Mouse (Mus musculus) lung, embryonic 15.5 days (tissue): ENCODE measurements at regions not wholly inside any gene's neighbourhood (a gene's known extent, or its start where the extent isn't known, plus 50 kb on each side); places are given as distances from the start of the nearest gene placed in this dataset.
A peak's percentile ranks its signal among the peaks of the same experiment; 100 is the strongest.
"Not testable (repeated sequence)": the region's sequence is repeated elsewhere in the genome, so short reads cannot be mapped to it uniquely, and the experiment has no call there.

Experiments
- ATAC-seq: fragments of 200-750 bp; cut with Nextera tagmentation; 2 replicates; pipeline ENCODE4 v1.8.0; 2017; ENCODE audit warnings: moderate number of reproducible peaks, borderline replicate concordance; ENCODE audit not compliant: low FRiP score, low TSS enrichment; ENCODE audit errors: extremely low read depth
- H3K27ac ChIP-seq: fragments of 300-500 bp; sonication (generic); 2 replicates; pipeline ENCODE4 v1.5.1; 2015; ENCODE audit warnings: moderate library complexity, mild to moderate bottlenecking, inconsistent platforms
- H3K27me3 ChIP-seq: fragments of 300-500 bp; sonication (generic); 2 replicates; pipeline ENCODE4 v1.6.1; 2015; ENCODE audit warnings: inconsistent platforms
- H3K36me3 ChIP-seq: fragments of 300-500 bp; sonication (generic); 2 replicates; pipeline ENCODE4 v1.6.1; 2015; ENCODE audit warnings: inconsistent platforms
- H3K4me1 ChIP-seq: fragments of 300-500 bp; sonication (generic); 2 replicates; pipeline ENCODE4 v1.6.1; 2015; ENCODE audit warnings: inconsistent platforms
- H3K4me2 ChIP-seq: fragments of 300-500 bp; sonication (generic); 2 replicates; pipeline ENCODE4 v1.6.1; 2015; ENCODE audit warnings: inconsistent platforms, mild to moderate bottlenecking, moderate library complexity
- H3K4me3 ChIP-seq: fragments of 300-500 bp; sonication (generic); 2 replicates; pipeline ENCODE4 v1.5.1; 2015; ENCODE audit warnings: mild to moderate bottlenecking, inconsistent platforms
- H3K9ac ChIP-seq: fragments of 300-500 bp; sonication (generic); 2 replicates; pipeline ENCODE4 v1.6.1; 2015; ENCODE audit warnings: inconsistent platforms
- H3K9me3 ChIP-seq: fragments of 300-500 bp; sonication (generic); 2 replicates; pipeline ENCODE4 v1.6.1; 2016; ENCODE audit warnings: inconsistent platforms
- WGBS: fragments of 180-500 bp; shearing (Covaris S2); methylation state at CpG from one replicate; pipeline ENCODE4 v1.1.7; 2015; 5-methylcytosine and 5-hydroxymethylcytosine counted together

DNA sequence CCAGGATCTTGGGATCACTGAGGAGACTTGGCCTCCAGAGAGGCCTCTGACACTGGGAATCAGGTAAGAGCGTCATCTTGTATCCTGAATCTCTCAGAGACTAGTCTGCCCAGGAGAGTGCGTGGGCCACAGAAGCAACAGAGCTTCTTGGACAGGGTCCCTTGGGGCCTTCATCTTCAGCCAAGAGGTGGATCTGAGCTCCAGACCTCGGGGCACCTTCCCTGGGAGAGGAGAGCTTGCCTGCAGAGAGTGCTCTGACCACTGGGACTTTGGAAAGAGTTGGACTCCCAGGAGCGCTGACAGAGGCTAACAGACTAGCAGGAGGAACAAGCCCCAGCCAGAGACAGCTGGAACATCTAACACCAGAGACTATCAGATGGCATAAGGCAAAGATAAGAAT lies 73.9 kb upstream of the Gm15319 start:
- not testable (repeated sequence) for H3K27me3 ChIP-seq, H3K27ac ChIP-seq, H3K4me1 ChIP-seq, H3K4me2 ChIP-seq, H3K36me3 ChIP-seq, ATAC-seq, H3K9me3 ChIP-seq, H3K4me3 ChIP-seq, H3K9ac ChIP-seq
- WGBS = 66% methylated on average over 4 of the region's 4 CpGs

DNA sequence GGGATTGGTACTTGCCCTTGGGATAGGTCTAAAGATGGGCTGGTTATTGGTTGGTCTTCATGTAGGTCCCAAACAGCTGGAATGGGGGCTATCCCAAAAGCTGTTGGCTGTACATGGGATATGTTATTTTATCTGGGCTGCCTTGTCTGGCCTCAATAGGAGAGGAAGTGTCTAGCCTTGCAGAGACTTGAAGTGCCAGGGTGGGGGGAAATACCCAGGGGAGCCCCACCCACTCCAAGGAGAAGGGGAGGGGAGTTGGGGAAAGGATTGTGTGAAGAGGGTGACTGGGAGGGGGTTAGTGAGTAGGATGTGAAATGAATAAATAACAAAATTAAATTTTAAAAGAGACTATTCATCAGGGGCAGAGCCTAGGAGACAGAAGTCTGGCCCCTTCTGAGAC lies 70.2 kb upstream of the Gm15319 start:
- H3K4me2 ChIP-seq, H3K36me3 ChIP-seq, H3K4me3 ChIP-seq, H3K9ac ChIP-seq, H3K27ac ChIP-seq, H3K9me3 ChIP-seq, H3K4me1 ChIP-seq, ATAC-seq, H3K27me3 ChIP-seq: not testable (repeated sequence)

DNA sequence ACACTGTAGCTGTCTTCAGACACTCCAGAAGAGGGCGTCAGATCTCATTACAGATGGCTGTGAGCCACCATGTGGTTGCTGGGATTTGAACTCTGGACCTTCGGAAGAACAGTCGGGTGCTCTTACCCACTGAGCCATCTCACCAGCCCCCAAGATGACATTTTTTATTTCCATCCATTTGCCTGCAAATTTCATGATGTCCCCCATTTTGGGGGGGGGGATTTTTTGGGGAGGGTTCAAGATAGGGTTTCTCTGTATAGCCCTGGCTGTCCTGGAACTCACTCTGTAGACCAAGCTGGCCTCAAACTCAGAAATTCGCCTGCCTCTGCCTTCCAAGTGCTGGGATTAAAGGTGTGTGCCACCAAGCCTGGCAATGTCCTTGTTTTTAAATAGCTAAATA lies 66.5 kb upstream of the Gm15319 start:
- ATAC-seq, H3K9me3 ChIP-seq, H3K9ac ChIP-seq, H3K36me3 ChIP-seq, H3K4me1 ChIP-seq, H3K27ac ChIP-seq, H3K4me3 ChIP-seq, H3K4me2 ChIP-seq, H3K27me3 ChIP-seq: not testable (repeated sequence)
- WGBS = 74% methylated on average over 4 of the region's 4 CpGs

DNA sequence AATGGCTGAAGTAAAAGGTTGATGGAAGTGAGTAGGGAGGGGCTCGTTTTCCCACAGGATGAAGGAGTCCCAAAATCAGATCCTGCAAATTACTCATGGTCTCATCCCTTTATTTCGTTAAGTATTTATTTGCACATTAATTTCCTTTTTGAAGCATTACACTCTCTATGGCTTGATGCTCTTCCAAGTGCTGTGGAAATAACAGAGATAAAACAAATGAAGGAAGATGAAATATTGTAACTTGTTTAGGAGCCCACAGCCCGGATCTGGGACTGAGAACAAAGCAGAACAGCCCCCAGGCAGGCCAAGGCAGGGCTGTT lies 61.9 kb upstream of the Gm15319 start:
- not testable (repeated sequence) for H3K4me1 ChIP-seq, H3K9me3 ChIP-seq, H3K27ac ChIP-seq, ATAC-seq, H3K27me3 ChIP-seq, H3K36me3 ChIP-seq, H3K9ac ChIP-seq
- Histone ChIP-seq H3K4me2 (peak overlapping the region; percentile 36; the same call in 1 of the 2 replicates), H3K4me3 (peak overlapping the region; percentile 49)
- WGBS = 22% methylated on average over 3 of the region's 3 CpGs

DNA sequence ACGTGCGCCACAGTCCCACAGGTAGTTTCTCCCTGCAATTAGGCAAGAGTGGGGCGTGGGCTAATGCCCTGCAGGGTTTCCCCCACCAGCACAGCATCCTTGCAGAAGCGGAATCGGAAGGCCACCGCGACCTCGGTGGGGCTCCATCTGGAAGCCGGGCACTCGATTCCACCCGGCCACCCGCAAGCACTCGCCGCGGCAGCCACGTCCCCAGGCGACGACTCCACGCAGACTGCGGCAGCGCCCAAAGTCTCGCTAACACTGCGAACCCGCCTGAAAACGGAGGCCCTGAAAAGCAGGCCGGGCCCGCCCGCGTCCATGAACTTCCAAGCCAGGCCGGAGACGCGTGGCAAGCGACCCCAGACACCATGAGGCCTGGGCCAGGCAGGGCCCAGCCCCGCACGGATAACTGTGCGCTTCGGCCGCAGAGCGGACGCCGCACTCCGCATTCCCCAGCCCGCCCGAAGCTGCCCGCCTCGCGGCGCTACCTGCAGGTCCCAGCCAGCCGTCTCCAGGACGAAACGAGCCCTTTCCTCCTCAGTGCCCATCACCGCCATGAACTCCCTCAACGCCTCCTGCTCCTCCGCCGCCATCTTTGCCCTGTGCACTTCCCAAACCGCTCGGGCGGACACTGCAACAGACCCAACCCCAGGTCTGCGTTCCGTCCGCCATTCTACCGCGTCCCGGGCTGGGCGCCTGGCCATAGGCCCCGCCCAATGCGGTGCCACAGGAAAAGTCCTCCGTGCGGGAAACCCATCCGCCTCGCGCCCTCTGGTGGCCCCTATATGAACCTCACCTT lies 61.3 kb upstream of the Gm15319 start:
- H3K9ac ChIP-seq = peak overlapping the region; percentile 64
- peak overlapping the region; percentile 49 for H3K4me3 ChIP-seq
- peak overlapping the region; percentile 41; the same call in 1 of the 2 replicates for H3K27ac ChIP-seq
- peak overlapping the region; percentile 36 for H3K4me2 ChIP-seq
- ATAC-seq = peak; percentile 97
- not testable (repeated sequence) for H3K4me1 ChIP-seq, H3K36me3 ChIP-seq, H3K9me3 ChIP-seq, H3K27me3 ChIP-seq
- 3% methylated on average over 65 of the region's 72 CpGs for WGBS

DNA sequence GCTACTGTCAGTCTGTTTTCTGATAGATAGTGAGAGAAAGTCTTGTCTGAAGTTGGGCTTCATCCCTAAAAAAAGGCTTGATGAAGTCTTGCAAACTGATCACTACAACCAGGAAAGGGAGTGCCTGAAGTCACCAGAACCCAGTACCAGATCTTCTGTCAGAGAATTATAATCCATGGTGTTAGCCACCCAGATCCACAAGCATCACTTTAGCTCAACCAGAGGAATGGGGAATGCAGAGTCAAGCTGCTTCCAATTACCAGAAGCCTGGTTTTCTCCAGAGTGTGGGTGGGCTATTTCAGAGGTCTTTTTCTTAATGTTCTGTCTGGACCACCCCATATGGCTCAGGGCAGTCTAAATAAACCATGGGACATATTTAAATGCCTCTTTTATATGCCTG lies 57.8 kb upstream of the Gm15319 start:
- not testable (repeated sequence) for H3K9ac ChIP-seq, H3K4me3 ChIP-seq, ATAC-seq, H3K27me3 ChIP-seq, H3K4me1 ChIP-seq, H3K27ac ChIP-seq, H3K9me3 ChIP-seq, H3K36me3 ChIP-seq, H3K4me2 ChIP-seq
